Mouse (Mus musculus) forebrain, embryonic 13.5 days (tissue): Measurements from ENCODE around the gene Eipr1. TPM values are rescaled to one million over a fixed set of nuclear protein-coding genes. Genes with fewer than 3 reads are reported as not detected.

Experiments
- ATAC-seq: fragments of 200-750 bp; cut with Nextera tagmentation; 2 replicates; pipeline ENCODE4 v1.8.0; 2017
- H3K27ac ChIP-seq: fragments of 300-500 bp; sonication (generic); 2 replicates; pipeline ENCODE4 v1.5.1; 2015; ENCODE audit warnings: inconsistent platforms, mild to moderate bottlenecking, moderate library complexity
- H3K27me3 ChIP-seq: fragments of 300-500 bp; sonication (generic); 2 replicates; pipeline ENCODE4 v1.6.1; 2015; ENCODE audit warnings: mild to moderate bottlenecking, inconsistent platforms
- H3K36me3 ChIP-seq: fragments of 300-500 bp; sonication (generic); 2 replicates; pipeline ENCODE4 v1.6.1; 2015; ENCODE audit warnings: mild to moderate bottlenecking, inconsistent platforms; ENCODE audit not compliant: poor library complexity, severe bottlenecking
- H3K4me1 ChIP-seq: fragments of 300-500 bp; sonication (generic); 2 replicates; pipeline ENCODE4 v1.6.1; 2015; ENCODE audit warnings: inconsistent platforms
- H3K4me2 ChIP-seq: fragments of 300-500 bp; sonication (generic); 2 replicates; pipeline ENCODE4 v1.6.1; 2015; ENCODE audit warnings: inconsistent platforms, mild to moderate bottlenecking, moderate library complexity
- H3K4me3 ChIP-seq: fragments of 300-500 bp; sonication (generic); 2 replicates; pipeline ENCODE4 v1.5.1; 2015; ENCODE audit warnings: mild to moderate bottlenecking, inconsistent platforms
- H3K9ac ChIP-seq: fragments of 300-500 bp; sonication (generic); 2 replicates; pipeline ENCODE4 v1.6.1; 2015; ENCODE audit warnings: mild to moderate bottlenecking, inconsistent platforms
- H3K9me3 ChIP-seq: fragments of 300-500 bp; sonication (generic); replicated peaks from 2 replicates; pipeline ENCODE4 v1.6.1; 2016; ENCODE audit warnings: inconsistent platforms
- WGBS: fragments of 180-500 bp; shearing (Covaris S2); methylation state at CpG from one replicate; pipeline ENCODE4 v1.1.7; 2015; 5-methylcytosine and 5-hydroxymethylcytosine counted together
- polyA plus RNA-seq: library from polyadenylated mRNA; unstranded; fragments of >200 nt; fragmentation: Nextera tagmentation; extraction: Ambion mirVana; gene quantifications from 2 replicates; pipeline ENCODE4 v1.2.1, GENCODE M21; 2015

Eipr1 gene
- polyA plus RNA-seq, 1 experiment from 2014 or later = 56.6 TPM

- no peak overlapping the region for H3K4me3 ChIP-seq
- H3K9ac ChIP-seq = no peak overlapping the region
- H3K27ac ChIP-seq = no peak overlapping the region
- no peaks in the 10 kb centered on the region for H3K27me3 ChIP-seq
- no peak for ATAC-seq
- H3K36me3 ChIP-seq = no peaks in the 10 kb centered on the region
- peaks cover 18% of the 10 kb centered on the region for H3K4me1 ChIP-seq
- H3K9me3 ChIP-seq = no peaks in the 10 kb centered on the region
- 96% methylated on average over 3 of the region's 3 CpGs for WGBS
- no peak overlapping the region for H3K4me2 ChIP-seq
Measured at GRCm38 (mm10) chr12:28782637-28783036, 31.0 kb downstream of the Eipr1 start.

- no peak; the same call in 1 of the 2 replicates for ATAC-seq
- Histone ChIP-seq H3K27me3 (no peaks in the 10 kb centered on the region), H3K36me3 (no peaks in the 10 kb centered on the region), H3K4me1 (peaks cover 18% of the 10 kb centered on the region), H3K27ac (no peak overlapping the region), H3K4me2 (no peak overlapping the region), H3K9ac (no peak overlapping the region), H3K9me3 (no peaks in the 10 kb centered on the region), H3K4me3 (no peak overlapping the region)
- 36% methylated on average over 4 of the region's 4 CpGs for WGBS
Measured at GRCm38 (mm10) chr12:28784355-28784754, 32.8 kb downstream of the Eipr1 start.

GRCm38 (mm10) chr12:28784864-28785263 lies 33.3 kb downstream of the Eipr1 start:
- Histone ChIP-seq H3K9ac (no peak overlapping the region), H3K27me3 (no peaks in the 10 kb centered on the region), H3K9me3 (no peaks in the 10 kb centered on the region), H3K4me2 (no peak overlapping the region), H3K36me3 (no peaks in the 10 kb centered on the region), H3K4me3 (no peak overlapping the region), H3K4me1 (peaks cover 20% of the 10 kb centered on the region), H3K27ac (no peak overlapping the region)
- 15% methylated on average over 8 of the region's 8 CpGs for WGBS
- no peak for ATAC-seq

- Histone ChIP-seq H3K9me3 (no peaks in the 10 kb centered on the region), H3K4me3 (no peak overlapping the region), H3K4me2 (no peak overlapping the region), H3K4me1 (peaks cover 23% of the 10 kb centered on the region), H3K9ac (no peak overlapping the region), H3K27me3 (no peaks in the 10 kb centered on the region), H3K27ac (no peak overlapping the region), H3K36me3 (no peaks in the 10 kb centered on the region)
- 6% methylated on average over 1 of the region's 1 CpGs for WGBS
- no peak for ATAC-seq
Measured at GRCm38 (mm10) chr12:28785299-28785698, 33.7 kb downstream of the Eipr1 start.

GRCm38 (mm10) chr12:28786310-28786709 lies 34.7 kb downstream of the Eipr1 start:
- Histone ChIP-seq H3K9me3 (no peaks in the 10 kb centered on the region), H3K9ac (no peak overlapping the region), H3K36me3 (no peaks in the 10 kb centered on the region), H3K4me1 (peaks cover 28% of the 10 kb centered on the region), H3K4me3 (no peak overlapping the region), H3K27me3 (no peaks in the 10 kb centered on the region), H3K4me2 (no peak overlapping the region), H3K27ac (no peak overlapping the region)
- 92% methylated on average over 6 of the region's 6 CpGs for WGBS
- ATAC-seq = no peak

- Histone ChIP-seq H3K36me3 (no peaks in the 10 kb centered on the region), H3K27me3 (no peaks in the 10 kb centered on the region), H3K4me3 (no peak overlapping the region), H3K9me3 (no peaks in the 10 kb centered on the region), H3K4me2 (no peak overlapping the region), H3K27ac (no peak overlapping the region), H3K9ac (no peak overlapping the region), H3K4me1 (peaks cover 22% of the 10 kb centered on the region)
- WGBS = 60% methylated on average over 3 of the region's 3 CpGs
- no peak for ATAC-seq
Measured at GRCm38 (mm10) chr12:28792613-28793012, 41.0 kb downstream of the Eipr1 start.

GRCm38 (mm10) chr12:28793715-28794114 lies 42.1 kb downstream of the Eipr1 start:
- ATAC-seq = no peak
- WGBS = 60% methylated on average over 2 of the region's 2 CpGs

GRCm38 (mm10) chr12:28795041-28795440 lies 43.4 kb downstream of the Eipr1 start:
- Histone ChIP-seq H3K4me2 (no peak overlapping the region), H3K9me3 (peaks cover 9% of the 10 kb centered on the region), H3K27me3 (no peaks in the 10 kb centered on the region), H3K9ac (no peak overlapping the region), H3K4me3 (no peak overlapping the region), H3K36me3 (no peaks in the 10 kb centered on the region), H3K4me1 (peaks cover 29% of the 10 kb centered on the region), H3K27ac (no peak overlapping the region)
- 86% methylated on average over 3 of the region's 3 CpGs for WGBS
- ATAC-seq = no peak

More at GRCm38 (mm10) chr12:28793715-28794114, 42.1 kb downstream of the Eipr1 start:
- peaks cover 9% of the 10 kb centered on the region for H3K9me3 ChIP-seq
- H3K36me3 ChIP-seq = no peaks in the 10 kb centered on the region
- peaks cover 22% of the 10 kb centered on the region for H3K4me1 ChIP-seq
- H3K9ac ChIP-seq = no peak overlapping the region
- H3K4me2 ChIP-seq = no peak overlapping the region
- no peaks in the 10 kb centered on the region for H3K27me3 ChIP-seq
- H3K27ac ChIP-seq = no peak overlapping the region
- no peak overlapping the region for H3K4me3 ChIP-seq

GRCm38 (mm10) chr12:28796881-28797420 lies 45.3 kb downstream of the Eipr1 start:
- H3K4me3 ChIP-seq = no peak overlapping the region
- H3K9me3 ChIP-seq = peaks cover 9% of the 10 kb centered on the region
- H3K4me1 ChIP-seq = peaks cover 42% of the 10 kb centered on the region
- ATAC-seq = no peak
- H3K27me3 ChIP-seq = no peaks in the 10 kb centered on the region
- H3K36me3 ChIP-seq = no peaks in the 10 kb centered on the region
- no peak overlapping the region for H3K9ac ChIP-seq
- H3K4me2 ChIP-seq = no peak overlapping the region
- peak overlapping the region; percentile 40; the same call in 1 of the 2 replicates for H3K27ac ChIP-seq

- 14% methylated on average over 11 of the region's 11 CpGs for WGBS
- Histone ChIP-seq H3K27ac (peak overlapping the region; percentile 65), H3K4me1 (peaks cover 59% of the 10 kb centered on the region), H3K4me3 (no peak overlapping the region), H3K27me3 (no peaks in the 10 kb centered on the region), H3K36me3 (no peaks in the 10 kb centered on the region), H3K4me2 (no peak overlapping the region), H3K9me3 (peaks cover 9% of the 10 kb centered on the region), H3K9ac (peak overlapping the region; percentile 10; the same call in 1 of the 2 replicates)
- ATAC-seq = peak; percentile 76
Measured at GRCm38 (mm10) chr12:28799798-28800411, 48.3 kb downstream of the Eipr1 start.

GRCm38 (mm10) chr12:28800423-28800822 lies 48.8 kb downstream of the Eipr1 start:
- H3K4me1 ChIP-seq = peaks cover 62% of the 10 kb centered on the region
- peaks cover 9% of the 10 kb centered on the region for H3K9me3 ChIP-seq
- WGBS = 70% methylated on average over 4 of the region's 4 CpGs
- H3K36me3 ChIP-seq = no peaks in the 10 kb centered on the region
- peak overlapping the region; percentile 10; the same call in 1 of the 2 replicates for H3K9ac ChIP-seq
- H3K4me2 ChIP-seq = no peak overlapping the region
- no peak overlapping the region for H3K4me3 ChIP-seq
- peak overlapping the region; percentile 65 for H3K27ac ChIP-seq
- ATAC-seq = no peak
- H3K27me3 ChIP-seq = no peaks in the 10 kb centered on the region

GRCm38 (mm10) chr12:28800891-28801290 lies 49.3 kb downstream of the Eipr1 start:
- peaks cover 9% of the 10 kb centered on the region for H3K9me3 ChIP-seq
- no peak overlapping the region for H3K4me2 ChIP-seq
- H3K36me3 ChIP-seq = no peaks in the 10 kb centered on the region
- ATAC-seq = no peak
- H3K4me3 ChIP-seq = no peak overlapping the region
- H3K4me1 ChIP-seq = peaks cover 61% of the 10 kb centered on the region
- no peak overlapping the region for H3K9ac ChIP-seq
- 86% methylated on average over 3 of the region's 3 CpGs for WGBS
- H3K27me3 ChIP-seq = 0 out of 2 replicates have a peak, but pooled peaks cover 2% of the 10 kb centered on the region
- H3K27ac ChIP-seq = no peak overlapping the region; the same call in 1 of the 2 replicates

GRCm38 (mm10) chr12:28801731-28802130 lies 50.1 kb downstream of the Eipr1 start:
- H3K9ac ChIP-seq = no peak overlapping the region
- H3K9me3 ChIP-seq = peaks cover 9% of the 10 kb centered on the region
- no peak overlapping the region for H3K4me2 ChIP-seq
- 84% methylated on average over 6 of the region's 6 CpGs for WGBS
- H3K27ac ChIP-seq = no peak overlapping the region
- no peak overlapping the region for H3K4me3 ChIP-seq
- no peak for ATAC-seq
- no peaks in the 10 kb centered on the region for H3K36me3 ChIP-seq
- H3K27me3 ChIP-seq = 0 out of 2 replicates have a peak, but pooled peaks cover 3% of the 10 kb centered on the region
- H3K4me1 ChIP-seq = peaks cover 58% of the 10 kb centered on the region
